Mouse (Mus musculus) layer of hippocampus, postnatal 10 days (tissue): Measurements from ENCODE around the gene Zpbp. TPM values are rescaled to one million over a fixed set of nuclear protein-coding genes. Genes with fewer than 3 reads are reported as not detected.

Source experiments
- total RNA-seq, 2 experiments: library from RNA; stranded (reverse); gene quantifications; 2 replicates each; pipeline ENCODE4 v1.2.3; 2021

The Zpbp gene
- total RNA-seq, 2 experiments from 2014 or later: 0.91 to 1.2 TPM

Other genes with a start within 250 kb of the Zpbp start
- 1 to 10 TPM; 1.7 to 2.0 TPM for gene Spata48, start 314 bp downstream of the Zpbp start, total RNA-seq
- not detected for gene 4930512M02Rik, start 165.4 kb upstream of the Zpbp start, total RNA-seq
- 1 to 10 TPM; 2.7 to 3.4 TPM for gene Ikzf1, start 222.6 kb upstream of the Zpbp start, total RNA-seq